In the genomic region with DNA sequence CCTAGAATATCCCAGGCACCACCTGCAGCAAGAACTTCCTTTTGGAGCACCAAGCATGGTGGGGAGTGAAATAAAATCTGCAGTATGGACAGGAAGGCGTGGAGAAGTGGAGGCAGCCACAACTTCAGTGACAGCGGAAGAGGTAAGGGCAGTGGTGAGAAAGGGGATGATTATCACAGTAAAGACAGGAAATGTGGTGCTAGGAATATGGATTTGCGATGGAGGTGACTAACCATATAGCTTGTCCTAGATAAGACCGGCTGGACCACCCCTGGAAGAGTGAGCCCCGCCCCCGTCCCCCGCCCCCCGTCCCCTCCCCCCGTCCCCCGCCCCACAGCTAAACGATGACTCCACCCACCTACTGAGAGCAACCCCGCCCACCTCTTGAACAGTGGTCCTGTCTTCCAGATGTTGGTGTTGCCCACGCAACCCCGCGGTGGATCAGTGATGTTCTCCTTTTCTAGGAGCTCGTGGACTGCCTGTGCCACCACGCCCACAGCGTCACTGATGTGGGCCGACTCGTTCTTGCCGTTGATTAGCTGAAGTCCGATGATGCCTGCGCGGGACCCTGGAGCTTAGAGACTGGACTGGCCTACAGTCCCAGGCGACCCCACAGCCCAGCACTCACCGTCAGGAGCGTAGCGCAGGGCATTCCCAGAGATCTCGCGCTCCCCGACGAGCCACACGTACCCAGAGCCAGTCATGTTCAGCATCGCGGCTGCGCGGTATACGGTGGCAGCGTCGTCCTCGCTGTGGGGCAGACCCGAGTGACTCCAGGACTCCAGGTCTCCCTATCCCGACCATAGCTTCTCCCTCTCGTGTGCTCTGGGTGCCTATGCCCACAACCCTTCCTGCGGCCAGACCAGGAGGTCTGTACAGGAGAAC, we compare ENCODE assay signal across 8 mouse cellular contexts. TPM values are rescaled to one million over a fixed set of nuclear protein-coding genes. Genes with fewer than 3 reads are reported as not detected.
A peak's percentile ranks its signal among the peaks of the same experiment; 100 is the strongest.
DNase-seq lines count a peak whose midpoint lies in the region; ATAC-seq and TF ChIP-seq lines count a peak whose summit lies in the region.

No protein-coding gene starts in this region.

- DNase-seq in frontal cortex, postnatal 36 days (ENCODE audit: low spot score in 2 of 2) = no peak
- DNase-seq in embryonic facial prominence, embryonic 14.5 days (ENCODE audit: low spot score) = peak; percentile 58
- DNase-seq in lung, postnatal 4 days = peak; percentile 28 to 49
- DNase-seq in right cerebral cortex, postnatal 4 days = peak; percentile 52
- no peak for DNase-seq in thymus, postnatal 25 days

- no peaks in the 10 kb centered on the region for H3K9me3 ChIP-seq in ES-Bruce4 (replicated peaks; ENCODE audit: control insufficient read depth, insufficient read depth, low read length, poor library complexity, severe bottlenecking)
- H3K9me3 ChIP-seq in embryonic facial prominence, embryonic 14.5 days (ENCODE audit: control insufficient read depth, low read length) = no peaks in the 10 kb centered on the region

- ATAC-seq in frontal cortex, adult (ENCODE audit: low TSS enrichment) = 0 out of 2 replicates have a peak, but pooled peaks have one; percentile 31
- peak; percentile 75 for ATAC-seq in embryonic facial prominence, embryonic 14.5 days (ENCODE audit: low read depth)
- peak; percentile 71 for ATAC-seq in inflammation-experienced regulatory T-cells, adult 6 months

- TF ChIP-seq EP300 in ES-Bruce4 (IDR thresholded peaks at IDR 0.05; ENCODE audit: insufficient read depth, low read depth, low read length) = no peak

- TF ChIP-seq CTCF in ES-Bruce4 (IDR thresholded peaks at IDR 0.05; ENCODE audit: low read depth, low read length) = no peak

- H3K9ac ChIP-seq in ES-Bruce4 (ENCODE audit: low read depth, poor library complexity, severe bottlenecking) = no peak overlapping the region
- H3K9ac ChIP-seq in embryonic facial prominence, embryonic 14.5 days (ENCODE audit: low read depth, low read length) = peak overlapping the region; percentile 56

- H3K4me1 ChIP-seq in ES-Bruce4 (ENCODE audit: control insufficient read depth, insufficient read depth, low read length) = no peaks in the 10 kb centered on the region
- H3K4me1 ChIP-seq in embryonic facial prominence, embryonic 14.5 days (ENCODE audit: control insufficient read depth, insufficient read depth, low read length) = 0 out of 2 replicates have a peak, but pooled peaks cover 2% of the 10 kb centered on the region

- no peak overlapping the region for H3K27ac ChIP-seq in ES-Bruce4 (ENCODE audit: insufficient read depth, low read length)
- no peak overlapping the region for H3K27ac ChIP-seq in embryonic facial prominence, embryonic 14.5 days (replicated peaks; ENCODE audit: low read depth, low read length)

- H3K4me2 ChIP-seq in embryonic facial prominence, embryonic 14.5 days (ENCODE audit: low read depth, low read length) = peak overlapping the region; percentile 62

- H3K4me3 ChIP-seq in ES-Bruce4 (ENCODE audit: low read depth, low read length) = peak overlapping the region; percentile 54
- H3K4me3 ChIP-seq in embryonic facial prominence, embryonic 14.5 days (ENCODE audit: low read depth, low read length) = peak overlapping the region; percentile 34

- no peaks in the 10 kb centered on the region for H3K27me3 ChIP-seq in ES-Bruce4 (ENCODE audit: control insufficient read depth, insufficient read depth, low read length, poor library complexity, severe bottlenecking)
- peaks cover 43% of the 10 kb centered on the region for H3K27me3 ChIP-seq in embryonic facial prominence, embryonic 14.5 days (replicated peaks; ENCODE audit: control insufficient read depth, insufficient read depth, low read length)

- WGBS in embryonic facial prominence, embryonic 14.5 days = 2% methylated on average over 26 of the region's 45 CpGs

- no peak for TF ChIP-seq POLR2A in ES-Bruce4 (IDR thresholded peaks at IDR 0.05; ENCODE audit: insufficient read depth, low read length)

- H3K36me3 ChIP-seq in ES-Bruce4 (ENCODE audit: control insufficient read depth, insufficient read depth, low read length, poor library complexity, severe bottlenecking) = no peaks in the 10 kb centered on the region
- no peaks in the 10 kb centered on the region for H3K36me3 ChIP-seq in embryonic facial prominence, embryonic 14.5 days (ENCODE audit: control insufficient read depth, insufficient read depth, low read length)

RNA-seq across cellular contexts. Expression of a gene that starts 14.1 kb away (rescaled TPM):
- polyA plus RNA-seq in ES-Bruce4 (2011; ENCODE audit: insufficient read depth, insufficient read length, low read depth, missing spikeins) = 2.7 and 4.2 TPM in 2 replicates
- 1.7 and 1.8 TPM in 2 replicates for polyA plus RNA-seq in embryonic facial prominence, embryonic 14.5 days (2014; fragmentation: Nextera tagmentation; extraction: Ambion mirVana)
- not detected for polyA plus RNA-seq in inflammation-experienced regulatory T-cells, adult 6 months (2017; shearing (Covaris generic))

RNA-seq across cellular contexts. Expression of a gene that starts 15.2 kb away (rescaled TPM):
- not detected in 2 replicates for polyA plus RNA-seq in ES-Bruce4 (2011; ENCODE audit: insufficient read depth, insufficient read length, low read depth, missing spikeins)
- 2.3 and 5.1 TPM in 2 replicates for polyA plus RNA-seq in embryonic facial prominence, embryonic 14.5 days (2014; fragmentation: Nextera tagmentation; extraction: Ambion mirVana)
- polyA plus RNA-seq in inflammation-experienced regulatory T-cells, adult 6 months (2017; shearing (Covaris generic)) = not detected

RNA-seq across cellular contexts. Expression of a gene that starts 17.0 kb away (rescaled TPM):
- polyA plus RNA-seq in ES-Bruce4 (2011; ENCODE audit: insufficient read depth, insufficient read length, low read depth, missing spikeins) = not detected in 2 replicates
- not detected in 2 replicates for polyA plus RNA-seq in embryonic facial prominence, embryonic 14.5 days (2014; fragmentation: Nextera tagmentation; extraction: Ambion mirVana)
- polyA plus RNA-seq in inflammation-experienced regulatory T-cells, adult 6 months (2017; shearing (Covaris generic)) = not detected

RNA-seq across cellular contexts. Expression of a gene that starts 27.2 kb away (rescaled TPM):
- 45.6 and 57.3 TPM in 2 replicates for polyA plus RNA-seq in ES-Bruce4 (2011; ENCODE audit: insufficient read depth, insufficient read length, low read depth, missing spikeins)
- 74.7 and 75.0 TPM in 2 replicates for polyA plus RNA-seq in embryonic facial prominence, embryonic 14.5 days (2014; fragmentation: Nextera tagmentation; extraction: Ambion mirVana)
- polyA plus RNA-seq in inflammation-experienced regulatory T-cells, adult 6 months (2017; shearing (Covaris generic)) = 10 to 100 TPM; 21.2 to 24.3 (median 23.1) TPM

RNA-seq across cellular contexts. Expression of a gene that starts 32.6 kb away (rescaled TPM):
- 72.4 and 76.0 TPM in 2 replicates for polyA plus RNA-seq in ES-Bruce4 (2011; ENCODE audit: insufficient read depth, insufficient read length, low read depth, missing spikeins)
- 104 and 113 TPM in 2 replicates for polyA plus RNA-seq in embryonic facial prominence, embryonic 14.5 days (2014; fragmentation: Nextera tagmentation; extraction: Ambion mirVana)
- polyA plus RNA-seq in inflammation-experienced regulatory T-cells, adult 6 months (2017; shearing (Covaris generic)) = 10 to 100 TPM; 29.3 to 44.6 (median 39.2) TPM

Comparison
In these comparisons a context has a peak if more than half of its experiments do, and no peak if none do; other contexts are left out.
1. DNase-seq: peak in embryonic facial prominence, embryonic 14.5 days (single experiment), lung, postnatal 4 days (2 of 2) and right cerebral cortex, postnatal 4 days (single experiment); none in frontal cortex, postnatal 36 days (0 of 2) and thymus, postnatal 25 days (single experiment).
2. Peak in every context shown above with its lines, with median percentiles within 50 percentile points of each other: ATAC-seq.